Mouse (Mus musculus) kidney, embryonic 14.5 days (tissue): ENCODE measurements around the gene Sf3b2. TPM values are rescaled to one million over a fixed set of nuclear protein-coding genes. Genes with fewer than 3 reads are reported as not detected.

Source experiments
- ATAC-seq: fragments of 200-750 bp; cut with Nextera tagmentation; 2 replicates; pipeline ENCODE4 v1.8.0; 2017; ENCODE audit warnings: moderate number of reproducible peaks, mild to moderate bottlenecking, moderate TSS enrichment, moderate library complexity; ENCODE audit not compliant: low FRiP score, low TSS enrichment
- H3K27ac ChIP-seq: fragments of 300-500 bp; sonication (generic); 2 replicates; pipeline ENCODE4 v1.5.1; 2014; ENCODE audit warnings: low read depth, mild to moderate bottlenecking, low read length, moderate library complexity, mixed read lengths
- H3K27me3 ChIP-seq: fragments of 300-500 bp; sonication (generic); 2 replicates; pipeline ENCODE4 v1.6.1; 2014; ENCODE audit warnings: mild to moderate bottlenecking, low read length; ENCODE audit not compliant: control insufficient read depth, insufficient read depth
- H3K36me3 ChIP-seq: fragments of 300-500 bp; sonication (generic); 2 replicates; pipeline ENCODE4 v1.6.1; 2014; ENCODE audit warnings: low read length, mixed read lengths; ENCODE audit not compliant: control insufficient read depth, insufficient read depth
- H3K4me1 ChIP-seq: fragments of 300-500 bp; sonication (generic); 2 replicates; pipeline ENCODE4 v1.6.1; 2014; ENCODE audit warnings: low read length, mixed read lengths; ENCODE audit not compliant: control insufficient read depth, insufficient read depth
- H3K4me2 ChIP-seq: fragments of 300-500 bp; sonication (generic); replicated peaks from 2 replicates; pipeline ENCODE4 v1.6.1; 2014; ENCODE audit warnings: low read depth, mild to moderate bottlenecking, low read length
- H3K4me3 ChIP-seq: fragments of 300-500 bp; sonication (generic); 2 replicates; pipeline ENCODE4 v1.5.1; 2014; ENCODE audit warnings: mild to moderate bottlenecking, low read length
- H3K9ac ChIP-seq: fragments of 300-500 bp; sonication (generic); 2 replicates; pipeline ENCODE4 v1.6.1; 2014; ENCODE audit warnings: low read depth, mild to moderate bottlenecking, low read length, moderate library complexity
- H3K9me3 ChIP-seq: fragments of 300-500 bp; sonication (generic); 2 replicates; pipeline ENCODE4 v1.6.1; 2016; ENCODE audit warnings: low read length; ENCODE audit not compliant: control insufficient read depth
- WGBS: fragments of 180-500 bp; shearing (Covaris S2); extraction: QIAGEN DNeasy Blood & Tissue Kit; methylation state at CpG from one replicate; pipeline ENCODE4 v1.1.7; 2014; 5-methylcytosine and 5-hydroxymethylcytosine counted together
- polyA plus RNA-seq: library from polyadenylated mRNA; unstranded; fragments of >200 nt; fragmentation: Nextera tagmentation; extraction: Ambion mirVana; gene quantifications from 2 replicates; pipeline ENCODE4 v1.2.1, GENCODE M21; 2014

Gene Sf3b2
- polyA plus RNA-seq, 1 experiment from 2014 or later, result 384 TPM

- Histone ChIP-seq H3K36me3 (peaks cover 74% of the 10 kb centered on the region), H3K4me3 (no peak overlapping the region), H3K27me3 (no peaks in the 10 kb centered on the region), H3K9me3 (no peaks in the 10 kb centered on the region), H3K27ac (no peak overlapping the region), H3K9ac (no peak overlapping the region), H3K4me2 (no peak overlapping the region), H3K4me1 (peaks cover 6% of the 10 kb centered on the region)
- ATAC-seq, result no peak
- WGBS, result 88% methylated on average over 3 of the region's 3 CpGs
These were observed 18.1 kb downstream of the Sf3b2 start for GRCm38 (mm10) chr19:5277140-5277539.

GRCm38 (mm10) chr19:5276531-5276930 is 18.7 kb downstream of the Sf3b2 start:
- Histone ChIP-seq H3K4me3 (no peak overlapping the region), H3K4me1 (peaks cover 12% of the 10 kb centered on the region), H3K27ac (no peak overlapping the region), H3K27me3 (no peaks in the 10 kb centered on the region), H3K4me2 (no peak overlapping the region), H3K9ac (no peak overlapping the region), H3K9me3 (no peaks in the 10 kb centered on the region), H3K36me3 (peaks cover 69% of the 10 kb centered on the region)
- ATAC-seq, result no peak
- WGBS, result 87% methylated on average over 2 of the region's 2 CpGs

GRCm38 (mm10) chr19:5275736-5276135 is 19.5 kb downstream of the Sf3b2 start:
- Histone ChIP-seq H3K9ac (no peak overlapping the region), H3K9me3 (no peaks in the 10 kb centered on the region), H3K27ac (no peak overlapping the region), H3K4me3 (no peak overlapping the region), H3K36me3 (peaks cover 61% of the 10 kb centered on the region), H3K27me3 (no peaks in the 10 kb centered on the region), H3K4me1 (peaks cover 16% of the 10 kb centered on the region), H3K4me2 (no peak overlapping the region)
- no peak for ATAC-seq
- WGBS, result 87% methylated on average over 5 of the region's 5 CpGs

- H3K27ac ChIP-seq, result no peak overlapping the region
- H3K4me2 ChIP-seq, result no peak overlapping the region
- no peak overlapping the region for H3K9ac ChIP-seq
- WGBS, result 92% methylated on average over 13 of the region's 13 CpGs
- ATAC-seq, result no peak
- H3K9me3 ChIP-seq, result no peaks in the 10 kb centered on the region
- peaks cover 55% of the 10 kb centered on the region for H3K36me3 ChIP-seq
- H3K4me1 ChIP-seq, result peaks cover 16% of the 10 kb centered on the region
- no peaks in the 10 kb centered on the region for H3K27me3 ChIP-seq
- H3K4me3 ChIP-seq, result no peak overlapping the region
These were observed 20.6 kb downstream of the Sf3b2 start for GRCm38 (mm10) chr19:5274641-5275040.

GRCm38 (mm10) chr19:5273916-5274315 is 21.3 kb downstream of the Sf3b2 start:
- no peak overlapping the region; the same call in 1 of the 2 replicates for H3K9ac ChIP-seq
- H3K4me1 ChIP-seq, result peaks cover 16% of the 10 kb centered on the region
- peak overlapping the region; percentile 85; the same call in 1 of the 2 replicates for H3K27ac ChIP-seq
- no peak for ATAC-seq
- peaks cover 48% of the 10 kb centered on the region for H3K36me3 ChIP-seq
- 64% methylated on average over 4 of the region's 4 CpGs for WGBS
- no peaks in the 10 kb centered on the region for H3K9me3 ChIP-seq
- H3K4me2 ChIP-seq, result no peak overlapping the region; the same call in 1 of the 2 replicates
- peak overlapping the region; percentile 80; the same call in 1 of the 2 replicates for H3K4me3 ChIP-seq
- H3K27me3 ChIP-seq, result no peaks in the 10 kb centered on the region

- peak within 1 kb of the TSS; percentile 80 for H3K4me3 ChIP-seq
- no peaks in the 10 kb centered on the region for H3K9me3 ChIP-seq
- no peaks in the 10 kb centered on the region for H3K27me3 ChIP-seq
- peaks cover 16% of the 10 kb centered on the region for H3K4me1 ChIP-seq
- ATAC-seq, result peak; percentile 94
- peak within 1 kb of the TSS; percentile 85 for H3K27ac ChIP-seq
- H3K36me3 ChIP-seq, result peaks cover 39% of the 10 kb centered on the region
- H3K9ac ChIP-seq, result peak within 1 kb of the TSS; percentile 96
- peak within 1 kb of the TSS; percentile 69 for H3K4me2 ChIP-seq
- 1% methylated on average over 73 of the region's 97 CpGs for WGBS
These were observed 22.2 kb downstream of the Sf3b2 start, which contains the start of gene Pacs1 for GRCm38 (mm10) chr19:5272801-5273733. Gene Pacs1, minus strand, starts transcription at chr19:5273119.

GRCm38 (mm10) chr19:5272326-5272795 is 22.9 kb downstream of the Sf3b2 start:
- Histone ChIP-seq H3K4me2 (peak overlapping the region; percentile 69), H3K27ac (peak overlapping the region; percentile 85), H3K9ac (peak overlapping the region; percentile 96), H3K4me1 (peaks cover 16% of the 10 kb centered on the region), H3K4me3 (peak overlapping the region; percentile 80), H3K36me3 (peaks cover 32% of the 10 kb centered on the region), H3K27me3 (no peaks in the 10 kb centered on the region), H3K9me3 (no peaks in the 10 kb centered on the region)
- peak; percentile 67 for ATAC-seq
- under 1% methylated on average over 22 of the region's 30 CpGs for WGBS

- 55% methylated on average over 1 of the region's 1 CpGs for WGBS
- peaks cover 16% of the 10 kb centered on the region for H3K4me1 ChIP-seq
- H3K27me3 ChIP-seq, result no peaks in the 10 kb centered on the region
- H3K27ac ChIP-seq, result no peak overlapping the region
- peak overlapping the region; percentile 96; the same call in 1 of the 2 replicates for H3K9ac ChIP-seq
- H3K9me3 ChIP-seq, result no peaks in the 10 kb centered on the region
- no peak for ATAC-seq
- peaks cover 27% of the 10 kb centered on the region for H3K36me3 ChIP-seq
- H3K4me3 ChIP-seq, result peak overlapping the region; percentile 80
- peak overlapping the region; percentile 69 for H3K4me2 ChIP-seq
These were observed 23.8 kb downstream of the Sf3b2 start for GRCm38 (mm10) chr19:5271430-5271829.

- peaks cover 16% of the 10 kb centered on the region for H3K4me1 ChIP-seq
- H3K36me3 ChIP-seq, result peaks cover 7% of the 10 kb centered on the region
- no peaks in the 10 kb centered on the region for H3K27me3 ChIP-seq
- H3K4me3 ChIP-seq, result no peak overlapping the region
- ATAC-seq, result no peak
- no peak overlapping the region for H3K27ac ChIP-seq
- H3K9me3 ChIP-seq, result no peaks in the 10 kb centered on the region
- 88% methylated on average over 5 of the region's 5 CpGs for WGBS
- no peak overlapping the region for H3K9ac ChIP-seq
- no peak overlapping the region for H3K4me2 ChIP-seq
These were observed 25.9 kb downstream of the Sf3b2 start for GRCm38 (mm10) chr19:5269392-5269791.
